Mouse (Mus musculus) stomach, embryonic 15.5 days (tissue): ENCODE data around the gene Tmem132d. TPM values are rescaled to one million over a fixed set of nuclear protein-coding genes. Genes with fewer than 3 reads are reported as not detected.
"Not testable (repeated sequence)": the region's sequence is repeated elsewhere in the genome, so short reads cannot be mapped to it uniquely, and the experiment has no call there.

Experiments used
- ATAC-seq: fragments of 200-750 bp; cut with Nextera tagmentation; 2 replicates; pipeline ENCODE4 v1.8.0; 2017; ENCODE audit warnings: low read depth, moderate number of reproducible peaks, moderate TSS enrichment; ENCODE audit not compliant: insufficient read depth, low FRiP score
- H3K27ac ChIP-seq: fragments of 300-500 bp; sonication (generic); 2 replicates; pipeline ENCODE4 v1.5.1; 2015; ENCODE audit warnings: mild to moderate bottlenecking, inconsistent platforms
- H3K27me3 ChIP-seq: fragments of 300-500 bp; sonication (generic); replicated peaks from 2 replicates; pipeline ENCODE4 v1.6.1; 2015; ENCODE audit warnings: inconsistent platforms
- H3K36me3 ChIP-seq: fragments of 300-500 bp; sonication (generic); 2 replicates; pipeline ENCODE4 v1.6.1; 2015; ENCODE audit warnings: inconsistent platforms
- H3K4me1 ChIP-seq: fragments of 300-500 bp; sonication (generic); 2 replicates; pipeline ENCODE4 v1.6.1; 2015; ENCODE audit warnings: inconsistent platforms
- H3K4me2 ChIP-seq: fragments of 300-500 bp; sonication (generic); 2 replicates; pipeline ENCODE4 v1.6.1; 2015; ENCODE audit warnings: mild to moderate bottlenecking, inconsistent platforms
- H3K4me3 ChIP-seq: fragments of 300-500 bp; sonication (generic); replicated peaks from 2 replicates; pipeline ENCODE4 v1.5.1; 2015; ENCODE audit warnings: inconsistent platforms
- H3K9ac ChIP-seq: fragments of 300-500 bp; sonication (generic); 2 replicates; pipeline ENCODE4 v1.6.1; 2015; ENCODE audit warnings: inconsistent platforms
- H3K9me3 ChIP-seq: fragments of 300-500 bp; sonication (generic); 2 replicates; pipeline ENCODE4 v1.6.1; 2016; ENCODE audit warnings: inconsistent platforms
- WGBS: fragments of 180-500 bp; shearing (Covaris S2); methylation state at CpG from one replicate; pipeline ENCODE4 v1.1.7; 2015; 5-methylcytosine and 5-hydroxymethylcytosine counted together
- polyA plus RNA-seq: library from polyadenylated mRNA; unstranded; fragments of >200 nt; fragmentation: Nextera tagmentation; extraction: Ambion mirVana; gene quantifications from 2 replicates; pipeline ENCODE4 v1.2.1, GENCODE M21; 2015

The Tmem132d gene
- polyA plus RNA-seq, 1 experiment from 2014 or later: 0.05 TPM

GRCm38 (mm10) chr5:128027076-128027475, 405.8 kb downstream of the Tmem132d start:
- no peak overlapping the region for H3K27ac ChIP-seq
- H3K4me3 ChIP-seq: no peak overlapping the region
- H3K9me3 ChIP-seq: no peaks in the 10 kb centered on the region
- no peaks in the 10 kb centered on the region for H3K4me1 ChIP-seq
- H3K4me2 ChIP-seq: no peak overlapping the region
- H3K9ac ChIP-seq: no peak overlapping the region
- no peak for ATAC-seq
- H3K36me3 ChIP-seq: no peaks in the 10 kb centered on the region
- 66% methylated on average over 2 of the region's 2 CpGs for WGBS
- no peaks in the 10 kb centered on the region for H3K27me3 ChIP-seq

GRCm38 (mm10) chr5:128004666-128005065, 428.2 kb downstream of the Tmem132d start:
- no peaks in the 10 kb centered on the region for H3K36me3 ChIP-seq
- WGBS: 67% methylated on average over 9 of the region's 9 CpGs
- H3K4me2 ChIP-seq: no peak overlapping the region
- H3K4me1 ChIP-seq: no peaks in the 10 kb centered on the region
- H3K27ac ChIP-seq: no peak overlapping the region
- no peak for ATAC-seq
- no peaks in the 10 kb centered on the region for H3K9me3 ChIP-seq
- H3K9ac ChIP-seq: no peak overlapping the region
- no peak overlapping the region for H3K4me3 ChIP-seq
- no peaks in the 10 kb centered on the region for H3K27me3 ChIP-seq

GRCm38 (mm10) chr5:127996526-127997245, 436.2 kb downstream of the Tmem132d start:
- no peak for ATAC-seq
- H3K36me3 ChIP-seq: no peaks in the 10 kb centered on the region
- 74% methylated on average over 10 of the region's 10 CpGs for WGBS

GRCm38 (mm10) chr5:127993460-127993859, 439.4 kb downstream of the Tmem132d start:
- Histone ChIP-seq H3K27me3 (no peaks in the 10 kb centered on the region), H3K4me3 (no peak overlapping the region), H3K4me2 (no peak overlapping the region), H3K9ac (no peak overlapping the region), H3K27ac (no peak overlapping the region), H3K4me1 (no peaks in the 10 kb centered on the region), H3K9me3 (no peaks in the 10 kb centered on the region), H3K36me3 (no peaks in the 10 kb centered on the region)
- 73% methylated on average over 3 of the region's 3 CpGs for WGBS
- ATAC-seq: no peak

More at GRCm38 (mm10) chr5:127996526-127997245, 436.2 kb downstream of the Tmem132d start:
- Histone ChIP-seq H3K27me3 (no peaks in the 10 kb centered on the region), H3K27ac (no peak overlapping the region), H3K4me3 (no peak overlapping the region), H3K9ac (no peak overlapping the region), H3K4me1 (no peaks in the 10 kb centered on the region), H3K4me2 (no peak overlapping the region), H3K9me3 (no peaks in the 10 kb centered on the region)

- Histone ChIP-seq H3K9ac (no peak overlapping the region), H3K4me2 (no peak overlapping the region), H3K4me1 (no peaks in the 10 kb centered on the region), H3K27me3 (no peaks in the 10 kb centered on the region), H3K9me3 (no peaks in the 10 kb centered on the region), H3K36me3 (no peaks in the 10 kb centered on the region), H3K27ac (no peak overlapping the region), H3K4me3 (no peak overlapping the region)
- 76% methylated on average over 5 of the region's 5 CpGs for WGBS
- no peak for ATAC-seq
Observed at GRCm38 (mm10) chr5:127990826-127991225, 442.1 kb downstream of the Tmem132d start.

- H3K4me3 ChIP-seq, ATAC-seq: not testable (repeated sequence)
- WGBS: 54% methylated on average over 6 of the region's 6 CpGs
Observed at GRCm38 (mm10) chr5:127980003-127980358, 452.9 kb downstream of the Tmem132d start.

GRCm38 (mm10) chr5:127979329-127980002, 453.4 kb downstream of the Tmem132d start:
- no peak for ATAC-seq
- Histone ChIP-seq H3K27ac (no peak overlapping the region), H3K4me1 (no peaks in the 10 kb centered on the region), H3K27me3 (no peaks in the 10 kb centered on the region), H3K9me3 (no peaks in the 10 kb centered on the region), H3K4me2 (no peak overlapping the region), H3K36me3 (no peaks in the 10 kb centered on the region), H3K9ac (no peak overlapping the region), H3K4me3 (no peak overlapping the region)
- WGBS: 43% methylated on average over 6 of the region's 6 CpGs

More at GRCm38 (mm10) chr5:127980003-127980358, 452.9 kb downstream of the Tmem132d start:
- not testable (repeated sequence) for H3K27ac ChIP-seq, H3K9ac ChIP-seq, H3K4me1 ChIP-seq, H3K27me3 ChIP-seq, H3K36me3 ChIP-seq, H3K9me3 ChIP-seq, H3K4me2 ChIP-seq

- Histone ChIP-seq H3K9me3 (no peaks in the 10 kb centered on the region), H3K36me3 (no peaks in the 10 kb centered on the region), H3K9ac (no peak overlapping the region), H3K4me1 (no peaks in the 10 kb centered on the region), H3K27ac (no peak overlapping the region), H3K4me3 (no peak overlapping the region), H3K27me3 (no peaks in the 10 kb centered on the region), H3K4me2 (no peak overlapping the region)
- ATAC-seq: no peak
- WGBS: 71% methylated on average over 10 of the region's 10 CpGs
Observed at GRCm38 (mm10) chr5:127976661-127977060, 456.2 kb downstream of the Tmem132d start.

GRCm38 (mm10) chr5:127965700-127966099, 467.2 kb downstream of the Tmem132d start:
- Histone ChIP-seq H3K4me1 (no peaks in the 10 kb centered on the region), H3K9ac (no peak overlapping the region), H3K4me2 (no peak overlapping the region), H3K27ac (no peak overlapping the region), H3K27me3 (no peaks in the 10 kb centered on the region), H3K9me3 (no peaks in the 10 kb centered on the region), H3K36me3 (no peaks in the 10 kb centered on the region), H3K4me3 (no peak overlapping the region)
- 78% methylated on average over 3 of the region's 3 CpGs for WGBS
- ATAC-seq: no peak

- H3K27ac ChIP-seq: no peak overlapping the region
- no peaks in the 10 kb centered on the region for H3K27me3 ChIP-seq
- 85% methylated on average over 4 of the region's 4 CpGs for WGBS
- H3K4me2 ChIP-seq: no peak overlapping the region
- no peak overlapping the region for H3K4me3 ChIP-seq
- no peaks in the 10 kb centered on the region for H3K4me1 ChIP-seq
- no peak overlapping the region for H3K9ac ChIP-seq
- H3K36me3 ChIP-seq: no peaks in the 10 kb centered on the region
- ATAC-seq: no peak
- H3K9me3 ChIP-seq: no peaks in the 10 kb centered on the region
Observed at GRCm38 (mm10) chr5:127962656-127963055, 470.2 kb downstream of the Tmem132d start.

- H3K27me3 ChIP-seq: no peaks in the 10 kb centered on the region
- no peaks in the 10 kb centered on the region for H3K36me3 ChIP-seq
- no peak for ATAC-seq
- no peak overlapping the region for H3K27ac ChIP-seq
- H3K4me2 ChIP-seq: no peak overlapping the region
- 57% methylated on average over 17 of the region's 17 CpGs for WGBS
- no peaks in the 10 kb centered on the region for H3K4me1 ChIP-seq
- H3K4me3 ChIP-seq: no peak overlapping the region
- no peak overlapping the region for H3K9ac ChIP-seq
- no peaks in the 10 kb centered on the region for H3K9me3 ChIP-seq
Observed at GRCm38 (mm10) chr5:127956511-127957097, 476.3 kb downstream of the Tmem132d start.

GRCm38 (mm10) chr5:127954231-127954790, 478.6 kb downstream of the Tmem132d start:
- no peaks in the 10 kb centered on the region for H3K27me3 ChIP-seq
- H3K4me3 ChIP-seq: no peak overlapping the region
- H3K4me2 ChIP-seq: no peak overlapping the region
- H3K27ac ChIP-seq: no peak overlapping the region
- H3K36me3 ChIP-seq: no peaks in the 10 kb centered on the region
- WGBS: 68% methylated on average over 16 of the region's 16 CpGs
- H3K4me1 ChIP-seq: no peaks in the 10 kb centered on the region
- no peak overlapping the region for H3K9ac ChIP-seq
- no peaks in the 10 kb centered on the region for H3K9me3 ChIP-seq
- no peak for ATAC-seq
